Mouse (Mus musculus): ENCODE data around the gene Smarcc2. TPM values are rescaled to one million over a fixed set of nuclear protein-coding genes. Genes with fewer than 3 reads are reported as not detected.
A peak's percentile ranks its signal among the peaks of the same experiment; 100 is the strongest.
"Not testable (repeated sequence)": the region's sequence is repeated elsewhere in the genome, so short reads cannot be mapped to it uniquely, and the experiment has no call there.

The Smarcc2 gene
- polyA plus RNA-seq, 1 experiment from 2014 or later, result 57.5 TPM

DNA sequence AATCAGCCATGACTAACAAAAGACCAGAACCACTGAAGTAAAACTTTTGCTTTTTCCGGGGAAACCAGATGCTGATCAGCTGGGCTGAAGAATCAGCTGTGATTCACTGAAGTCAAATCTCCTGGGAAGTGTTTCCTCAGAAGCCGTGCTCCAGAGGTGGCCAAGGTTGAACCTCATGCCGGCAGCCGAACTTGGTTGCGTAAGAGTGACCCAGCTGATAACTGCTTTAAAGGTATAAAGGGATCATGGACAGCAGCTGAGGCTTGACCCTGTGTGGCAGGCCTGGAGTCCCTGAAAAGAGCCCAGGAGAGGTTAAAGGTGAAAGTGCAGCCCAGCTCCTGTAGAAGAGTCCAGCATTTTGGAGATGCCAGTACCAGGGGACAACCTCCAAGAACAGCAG lies 43.3 kb downstream of the Smarcc2 start:
- no peaks in the 10 kb centered on the region for H3K36me3 ChIP-seq (ENCODE audit: control insufficient read depth, insufficient read depth)
- H3K4me3 ChIP-seq (ENCODE audit: low read length), result no peak overlapping the region
- no peaks in the 10 kb centered on the region for H3K9me3 ChIP-seq (replicated peaks; ENCODE audit: control insufficient read depth, low read length)
- WGBS, result 68% methylated on average over 5 of the region's 5 CpGs
- no peaks in the 10 kb centered on the region for H3K27me3 ChIP-seq (ENCODE audit: control insufficient read depth, insufficient read depth, low read length)
- H3K9ac ChIP-seq (ENCODE audit: low read length), result no peak overlapping the region
- no peak overlapping the region for H3K4me2 ChIP-seq (ENCODE audit: low read depth, low read length)
- ATAC-seq (replicated peaks; ENCODE audit: extremely low read depth, insufficient read depth, low FRiP score), result no peak
- H3K4me1 ChIP-seq (ENCODE audit: control insufficient read depth, insufficient read depth, low read length), result peaks cover 19% of the 10 kb centered on the region
- H3K27ac ChIP-seq (ENCODE audit: low read length), result no peak overlapping the region

DNA sequence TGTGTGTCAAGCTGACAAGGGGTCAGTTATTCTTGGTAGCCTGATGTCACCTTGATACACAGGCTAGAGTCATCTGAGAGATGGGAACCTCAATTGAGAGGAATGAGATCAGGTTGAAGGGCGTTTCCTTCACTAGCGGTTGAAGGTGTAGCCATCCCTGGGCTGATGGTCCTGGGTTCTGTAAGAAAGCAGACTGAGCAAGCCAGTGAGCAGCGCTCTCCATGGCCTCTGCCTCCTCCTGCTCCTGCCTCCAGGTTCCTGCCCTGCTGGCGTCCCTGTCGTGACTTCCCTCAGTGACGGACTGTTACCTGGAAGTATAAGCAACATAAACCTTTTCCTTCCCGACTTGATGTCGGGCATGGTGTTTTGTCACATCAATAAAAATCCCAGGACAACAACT lies 44.5 kb downstream of the Smarcc2 start:
- Histone ChIP-seq H3K9ac (ENCODE audit: low read length) (no peak overlapping the region), H3K36me3 (ENCODE audit: control insufficient read depth, insufficient read depth) (no peaks in the 10 kb centered on the region), H3K4me3 (ENCODE audit: low read length) (no peak overlapping the region), H3K27ac (ENCODE audit: low read length) (no peak overlapping the region), H3K27me3 (ENCODE audit: control insufficient read depth, insufficient read depth, low read length) (no peaks in the 10 kb centered on the region), H3K9me3 (replicated peaks; ENCODE audit: control insufficient read depth, low read length) (no peaks in the 10 kb centered on the region), H3K4me1 (ENCODE audit: control insufficient read depth, insufficient read depth, low read length) (peaks cover 12% of the 10 kb centered on the region), H3K4me2 (ENCODE audit: low read depth, low read length) (no peak overlapping the region)
- ATAC-seq (replicated peaks; ENCODE audit: extremely low read depth, insufficient read depth, low FRiP score), result no peak
- WGBS, result 78% methylated on average over 8 of the region's 8 CpGs

DNA sequence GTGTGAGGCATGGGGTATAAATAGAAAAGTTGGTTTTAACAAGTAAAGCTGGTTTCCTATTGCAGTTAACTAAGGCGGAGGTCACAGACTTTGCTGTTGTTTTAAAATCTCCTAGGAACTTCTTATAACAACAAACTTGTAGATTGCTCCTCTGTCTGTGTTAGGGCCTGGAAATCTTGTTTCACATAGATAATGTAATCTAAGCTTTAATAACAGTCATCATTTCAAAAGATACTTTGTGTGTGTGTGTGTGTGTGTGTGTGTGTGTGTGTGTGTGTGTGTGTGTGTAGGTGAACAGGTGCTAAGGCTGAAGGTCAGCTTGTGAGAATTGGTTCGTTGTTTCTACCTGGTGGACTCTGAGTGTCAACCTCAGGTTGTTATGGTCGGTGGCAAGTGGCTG lies 45.0 kb downstream of the Smarcc2 start:
- ATAC-seq (replicated peaks; ENCODE audit: extremely low read depth, insufficient read depth, low FRiP score), result no peak
- Histone ChIP-seq H3K9me3 (replicated peaks; ENCODE audit: control insufficient read depth, low read length) (no peaks in the 10 kb centered on the region), H3K36me3 (ENCODE audit: control insufficient read depth, insufficient read depth) (no peaks in the 10 kb centered on the region), H3K27me3 (ENCODE audit: control insufficient read depth, insufficient read depth, low read length) (no peaks in the 10 kb centered on the region), H3K4me3 (ENCODE audit: low read length) (no peak overlapping the region), H3K4me1 (ENCODE audit: control insufficient read depth, insufficient read depth, low read length) (peaks cover 12% of the 10 kb centered on the region), H3K27ac (ENCODE audit: low read length) (no peak overlapping the region), H3K9ac (ENCODE audit: low read length) (no peak overlapping the region), H3K4me2 (ENCODE audit: low read depth, low read length) (no peak overlapping the region)
- 80% methylated on average over 3 of the region's 3 CpGs for WGBS

- peak overlapping the region; percentile 31 for H3K27ac ChIP-seq (ENCODE audit: low read length)
- H3K4me1 ChIP-seq (ENCODE audit: control insufficient read depth, insufficient read depth, low read length), result peaks cover 12% of the 10 kb centered on the region
- H3K4me2 ChIP-seq (ENCODE audit: low read depth, low read length), result no peak overlapping the region; the same call in 1 of the 2 replicates
- H3K9ac ChIP-seq (ENCODE audit: low read length), result peak overlapping the region; percentile 34; the same call in 1 of the 2 replicates
- no peaks in the 10 kb centered on the region for H3K36me3 ChIP-seq (ENCODE audit: control insufficient read depth, insufficient read depth)
- H3K9me3 ChIP-seq (replicated peaks; ENCODE audit: control insufficient read depth, low read length), result no peaks in the 10 kb centered on the region
- ATAC-seq (replicated peaks; ENCODE audit: extremely low read depth, insufficient read depth, low FRiP score), result no peak
- 54% methylated on average over 9 of the region's 9 CpGs for WGBS
- no peaks in the 10 kb centered on the region for H3K27me3 ChIP-seq (ENCODE audit: control insufficient read depth, insufficient read depth, low read length)
- no peak overlapping the region for H3K4me3 ChIP-seq (ENCODE audit: low read length)
These were observed 45.8 kb downstream of the Smarcc2 start for GRCm38 (mm10) chr10:128504641-128505370.

DNA sequence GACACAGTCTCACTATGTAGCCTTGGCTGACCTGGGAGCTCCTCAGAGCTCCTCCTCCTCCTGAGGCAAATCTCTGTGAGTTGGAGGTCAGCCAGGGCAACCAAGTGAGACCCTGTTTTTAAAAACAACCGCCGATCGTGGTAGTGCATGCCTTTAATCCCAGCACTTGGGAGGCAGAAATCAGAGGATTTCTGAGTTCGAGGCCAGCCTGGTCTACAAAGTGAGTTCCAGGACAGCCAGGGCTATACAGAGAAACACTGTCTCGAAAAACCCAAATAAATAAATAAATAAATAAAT lies 46.3 kb downstream of the Smarcc2 start:
- peaks cover 12% of the 10 kb centered on the region for H3K4me1 ChIP-seq (ENCODE audit: control insufficient read depth, insufficient read depth, low read length)
- not testable (repeated sequence) for H3K27me3 ChIP-seq (ENCODE audit: control insufficient read depth, insufficient read depth, low read length); ATAC-seq (replicated peaks; ENCODE audit: extremely low read depth, insufficient read depth, low FRiP score); H3K9ac ChIP-seq (ENCODE audit: low read length); H3K4me2 ChIP-seq (ENCODE audit: low read depth, low read length); H3K27ac ChIP-seq (ENCODE audit: low read length); H3K4me3 ChIP-seq (ENCODE audit: low read length); H3K9me3 ChIP-seq (replicated peaks; ENCODE audit: control insufficient read depth, low read length); H3K36me3 ChIP-seq (ENCODE audit: control insufficient read depth, insufficient read depth)
- WGBS, result 72% methylated on average over 5 of the region's 5 CpGs

DNA sequence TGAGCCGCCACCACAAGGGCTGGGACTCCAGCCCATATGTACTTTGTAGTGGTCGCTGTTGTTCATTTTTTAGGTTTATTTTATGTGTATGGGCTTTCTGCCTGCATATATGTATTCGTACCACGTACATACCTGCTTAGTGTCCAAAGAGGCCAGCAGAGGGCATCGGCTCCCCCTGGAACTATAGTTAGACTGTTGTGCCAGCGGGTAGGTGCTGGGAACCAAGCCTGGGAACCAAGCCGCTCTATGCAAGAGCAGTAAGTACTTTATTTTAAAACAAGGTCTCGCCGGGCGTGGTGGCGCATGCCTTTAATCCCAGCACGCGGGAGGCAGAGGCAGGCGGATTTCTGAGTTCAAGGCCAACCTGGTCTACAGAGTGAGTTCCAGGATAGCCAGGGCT lies 46.9 kb downstream of the Smarcc2 start:
- H3K4me1 ChIP-seq (ENCODE audit: control insufficient read depth, insufficient read depth, low read length), result peaks cover 12% of the 10 kb centered on the region
- H3K4me2 ChIP-seq (ENCODE audit: low read depth, low read length), result no peak overlapping the region
- ATAC-seq (replicated peaks; ENCODE audit: extremely low read depth, insufficient read depth, low FRiP score), result no peak
- no peak overlapping the region for H3K27ac ChIP-seq (ENCODE audit: low read length)
- peaks cover 3% of the 10 kb centered on the region; the same call in 1 of the 2 replicates for H3K36me3 ChIP-seq (ENCODE audit: control insufficient read depth, insufficient read depth)
- H3K27me3 ChIP-seq (ENCODE audit: control insufficient read depth, insufficient read depth, low read length), result no peaks in the 10 kb centered on the region
- no peak overlapping the region for H3K4me3 ChIP-seq (ENCODE audit: low read length)
- WGBS, result 94% methylated on average over 14 of the region's 14 CpGs
- no peak overlapping the region for H3K9ac ChIP-seq (ENCODE audit: low read length)
- no peaks in the 10 kb centered on the region for H3K9me3 ChIP-seq (replicated peaks; ENCODE audit: control insufficient read depth, low read length)

GRCm38 (mm10) chr10:128508260-128508659 lies 49.2 kb downstream of the Smarcc2 start:
- WGBS, result 72% methylated on average over 9 of the region's 9 CpGs
- no peaks in the 10 kb centered on the region for H3K27me3 ChIP-seq (ENCODE audit: control insufficient read depth, insufficient read depth, low read length)
- no peak overlapping the region for H3K4me2 ChIP-seq (ENCODE audit: low read depth, low read length)
- H3K9ac ChIP-seq (ENCODE audit: low read length), result no peak overlapping the region
- peaks cover 7% of the 10 kb centered on the region; the same call in 1 of the 2 replicates for H3K36me3 ChIP-seq (ENCODE audit: control insufficient read depth, insufficient read depth)
- no peak for ATAC-seq (replicated peaks; ENCODE audit: extremely low read depth, insufficient read depth, low FRiP score)
- H3K9me3 ChIP-seq (replicated peaks; ENCODE audit: control insufficient read depth, low read length), result no peaks in the 10 kb centered on the region
- no peak overlapping the region for H3K27ac ChIP-seq (ENCODE audit: low read length)
- H3K4me3 ChIP-seq (ENCODE audit: low read length), result no peak overlapping the region
- H3K4me1 ChIP-seq (ENCODE audit: control insufficient read depth, insufficient read depth, low read length), result peaks cover 12% of the 10 kb centered on the region

DNA sequence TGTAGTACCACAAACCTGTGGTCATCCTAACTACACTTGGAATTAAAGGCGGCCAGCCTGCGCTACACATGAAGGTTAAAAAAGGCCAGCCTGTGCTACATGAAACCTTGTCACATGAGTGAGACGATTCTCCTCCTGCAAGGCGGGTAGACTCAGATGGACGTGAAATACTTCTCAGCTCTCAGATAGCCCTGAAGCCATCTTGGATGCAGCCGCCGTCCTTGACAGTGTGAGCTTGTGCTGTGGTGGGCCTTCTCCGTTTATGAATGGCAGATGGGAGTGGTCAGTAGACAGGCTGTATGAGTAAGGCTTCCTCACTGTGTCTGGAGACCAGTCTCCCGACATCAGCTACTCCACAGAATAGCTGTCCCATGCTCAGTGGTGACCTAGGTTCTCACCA lies 50.2 kb downstream of the Smarcc2 start:
- Histone ChIP-seq H3K4me3 (ENCODE audit: low read length) (no peak overlapping the region), H3K9me3 (replicated peaks; ENCODE audit: control insufficient read depth, low read length) (no peaks in the 10 kb centered on the region), H3K27me3 (ENCODE audit: control insufficient read depth, insufficient read depth, low read length) (no peaks in the 10 kb centered on the region), H3K27ac (ENCODE audit: low read length) (no peak overlapping the region), H3K4me2 (ENCODE audit: low read depth, low read length) (no peak overlapping the region), H3K36me3 (ENCODE audit: control insufficient read depth, insufficient read depth) (peaks cover 10% of the 10 kb centered on the region; the same call in 1 of the 2 replicates), H3K9ac (ENCODE audit: low read length) (no peak overlapping the region), H3K4me1 (ENCODE audit: control insufficient read depth, insufficient read depth, low read length) (peaks cover 9% of the 10 kb centered on the region)
- no peak for ATAC-seq (replicated peaks; ENCODE audit: extremely low read depth, insufficient read depth, low FRiP score)
- WGBS, result 86% methylated on average over 9 of the region's 9 CpGs

DNA sequence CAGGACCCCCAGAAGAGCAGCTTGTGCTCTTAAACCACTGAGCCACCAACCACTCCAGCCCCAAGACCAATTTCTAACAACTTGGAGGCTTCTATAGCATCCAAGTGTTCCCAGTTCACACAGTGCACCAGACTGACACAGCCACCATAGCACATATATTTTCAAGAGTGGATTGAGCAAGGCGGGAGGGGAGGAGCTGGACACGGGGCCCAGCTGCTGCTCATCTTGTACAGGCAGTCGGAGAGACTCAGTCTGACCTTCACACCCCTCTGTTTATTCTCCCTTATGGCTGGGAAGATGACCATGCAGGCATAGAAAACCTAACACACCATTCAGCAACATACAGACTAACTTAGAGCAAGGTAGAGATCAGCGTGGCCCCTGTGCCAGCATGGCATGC lies 50.8 kb downstream of the Smarcc2 start:
- ATAC-seq (replicated peaks; ENCODE audit: extremely low read depth, insufficient read depth, low FRiP score), result no peak
- H3K9me3 ChIP-seq (replicated peaks; ENCODE audit: control insufficient read depth, low read length), result no peaks in the 10 kb centered on the region
- no peak overlapping the region for H3K4me3 ChIP-seq (ENCODE audit: low read length)
- WGBS, result 77% methylated on average over 4 of the region's 4 CpGs
- no peak overlapping the region for H3K9ac ChIP-seq (ENCODE audit: low read length)
- H3K27me3 ChIP-seq (ENCODE audit: control insufficient read depth, insufficient read depth, low read length), result no peaks in the 10 kb centered on the region
- H3K36me3 ChIP-seq (ENCODE audit: control insufficient read depth, insufficient read depth), result peaks cover 10% of the 10 kb centered on the region; the same call in 1 of the 2 replicates
- no peak overlapping the region for H3K4me2 ChIP-seq (ENCODE audit: low read depth, low read length)
- no peak overlapping the region for H3K27ac ChIP-seq (ENCODE audit: low read length)
- H3K4me1 ChIP-seq (ENCODE audit: control insufficient read depth, insufficient read depth, low read length), result peaks cover 3% of the 10 kb centered on the region

All from heart, embryonic 16.5 days (tissue).